Mouse (Mus musculus) E14TG2a.4 (cell line): ENCODE measurements around the gene Adssl1.

ENCODE experiments used
- H3K27me3 ChIP-seq: 2 replicates; pipeline ENCODE4 v1.6.1; 2014; ENCODE audit warnings: low read length, control low read depth; ENCODE audit not compliant: insufficient read depth
- H3K36me3 ChIP-seq: 2 replicates; pipeline ENCODE4 v1.6.1; 2014; ENCODE audit warnings: low read length, control low read depth; ENCODE audit not compliant: insufficient read depth
- H3K4me1 ChIP-seq: replicated peaks from 2 replicates; pipeline ENCODE4 v1.6.1; 2014; ENCODE audit warnings: low read depth, low read length, control low read depth
- H3K4me3 ChIP-seq: replicated peaks from 2 replicates; pipeline ENCODE4 v1.5.1; 2014; ENCODE audit warnings: mild to moderate bottlenecking, low read length
- H3K9me3 ChIP-seq: 2 replicates; pipeline ENCODE4 v1.6.1; 2014; ENCODE audit warnings: low read length, control low read depth
- CTCF ChIP-seq: conservative IDR thresholded peaks from 2 replicates; pipeline ENCODE4 v1.5.1; 2014; ENCODE audit warnings: low read length
- NANOG ChIP-seq: IDR thresholded peaks from 2 replicates; pipeline ENCODE4 v1.6.1; 2014; ENCODE audit warnings: borderline replicate concordance, low read length, mixed read lengths
- POU5F1 ChIP-seq: IDR thresholded peaks from 2 replicates; pipeline ENCODE4 v1.6.1; 2014; ENCODE audit warnings: low read length, borderline replicate concordance

Gene Adssl1

GRCm38 (mm10) chr12:112609031-112609430 is 10.8 kb upstream of the Adssl1 start:
- no peak for TF ChIP-seq POU5F1
- no peak for TF ChIP-seq NANOG
- TF ChIP-seq CTCF = no peak

GRCm38 (mm10) chr12:112616668-112617067 is 3.2 kb upstream of the Adssl1 start:
- Histone ChIP-seq H3K9me3 (no peaks in the 10 kb centered on the region), H3K4me3 (no peak overlapping the region), H3K27me3 (peaks cover 39% of the 10 kb centered on the region), H3K4me1 (peaks cover 50% of the 10 kb centered on the region), H3K36me3 (peaks cover 30% of the 10 kb centered on the region)
- TF ChIP-seq CTCF (no peak), NANOG (no peak), POU5F1 (no peak)

More at GRCm38 (mm10) chr12:112609031-112609430, 10.8 kb upstream of the Adssl1 start:
- H3K4me3 ChIP-seq = no peak overlapping the region
- H3K27me3 ChIP-seq = no peaks in the 10 kb centered on the region
- peaks cover 78% of the 10 kb centered on the region for H3K36me3 ChIP-seq
- no peaks in the 10 kb centered on the region for H3K9me3 ChIP-seq
- peaks cover 20% of the 10 kb centered on the region for H3K4me1 ChIP-seq

DNA sequence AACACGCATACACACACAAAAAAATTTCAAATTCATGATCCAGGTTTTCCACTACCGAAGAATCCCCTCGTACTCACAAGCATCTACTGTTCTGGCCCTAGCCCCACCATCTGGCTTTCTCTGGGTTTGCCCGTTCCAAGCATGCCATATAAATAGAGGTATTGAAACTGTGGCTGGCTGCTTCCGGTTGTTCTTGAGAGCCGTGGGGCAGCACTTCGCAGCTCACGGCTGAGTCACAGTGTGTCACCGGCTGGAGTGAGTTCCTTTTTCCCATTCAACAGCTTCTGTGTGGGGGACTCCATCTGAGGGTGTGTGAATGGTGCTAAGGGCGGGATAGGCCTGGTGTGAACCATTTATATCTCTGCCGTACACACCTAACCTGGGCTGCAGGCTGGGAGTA is 2.7 kb upstream of the Adssl1 start:
- H3K9me3 ChIP-seq = no peaks in the 10 kb centered on the region
- peaks cover 50% of the 10 kb centered on the region for H3K4me1 ChIP-seq
- H3K27me3 ChIP-seq = peaks cover 44% of the 10 kb centered on the region
- H3K4me3 ChIP-seq = no peak overlapping the region
- H3K36me3 ChIP-seq = peaks cover 25% of the 10 kb centered on the region
- TF ChIP-seq NANOG (no peak), POU5F1 (no peak), CTCF (no peak)

GRCm38 (mm10) chr12:112617898-112618380 is 1.9 kb upstream of the Adssl1 start:
- Histone ChIP-seq H3K9me3 (no peaks in the 10 kb centered on the region), H3K4me1 (peaks cover 46% of the 10 kb centered on the region), H3K36me3 (peaks cover 18% of the 10 kb centered on the region), H3K27me3 (peaks cover 51% of the 10 kb centered on the region), H3K4me3 (no peak overlapping the region)
- TF ChIP-seq NANOG (no peak), CTCF (peak; percentile 80)

DNA sequence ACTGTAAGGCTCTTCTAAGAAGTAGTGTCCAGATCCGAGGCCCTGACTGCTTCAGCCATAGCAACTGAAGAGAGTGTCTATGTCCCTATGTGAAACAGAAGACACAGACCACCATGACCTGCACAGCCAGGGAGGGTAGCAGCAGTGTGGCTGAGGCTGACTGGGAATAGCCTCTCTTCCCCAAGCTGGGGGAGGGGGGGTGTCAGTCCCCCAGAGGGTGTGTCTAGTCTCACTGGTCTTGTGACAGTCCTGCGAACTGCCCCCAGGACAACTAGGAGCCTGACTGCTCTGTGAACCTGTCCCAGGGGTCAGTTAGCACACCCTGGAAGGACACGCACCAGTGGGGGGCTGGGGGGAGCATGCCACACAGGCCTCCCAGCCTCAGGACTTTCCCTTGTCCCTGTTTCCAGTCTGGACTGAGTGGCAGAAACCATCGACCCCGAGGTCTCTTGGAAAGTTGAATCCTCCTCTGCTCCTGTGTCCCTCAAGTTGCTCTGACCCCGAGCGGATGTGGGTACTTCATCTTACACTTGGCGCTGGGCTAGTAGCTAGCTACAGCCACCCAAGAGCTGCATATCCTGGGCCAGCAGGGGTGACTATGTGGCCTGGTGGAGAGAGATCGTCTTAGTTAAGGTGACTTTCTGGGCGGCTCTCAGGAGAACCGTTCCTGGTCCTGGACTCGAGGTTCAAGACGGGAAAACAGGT is 712 bp upstream of the Adssl1 start:
- H3K27me3 ChIP-seq = peaks cover 58% of the 10 kb centered on the region
- H3K36me3 ChIP-seq = peaks cover 7% of the 10 kb centered on the region; the same call in 1 of the 2 replicates
- H3K4me1 ChIP-seq = peaks cover 42% of the 10 kb centered on the region
- H3K9me3 ChIP-seq = no peaks in the 10 kb centered on the region
- TF ChIP-seq NANOG (no peak), POU5F1 (no peak), CTCF (no peak)
- H3K4me3 ChIP-seq = peak overlapping the region; percentile 76

DNA sequence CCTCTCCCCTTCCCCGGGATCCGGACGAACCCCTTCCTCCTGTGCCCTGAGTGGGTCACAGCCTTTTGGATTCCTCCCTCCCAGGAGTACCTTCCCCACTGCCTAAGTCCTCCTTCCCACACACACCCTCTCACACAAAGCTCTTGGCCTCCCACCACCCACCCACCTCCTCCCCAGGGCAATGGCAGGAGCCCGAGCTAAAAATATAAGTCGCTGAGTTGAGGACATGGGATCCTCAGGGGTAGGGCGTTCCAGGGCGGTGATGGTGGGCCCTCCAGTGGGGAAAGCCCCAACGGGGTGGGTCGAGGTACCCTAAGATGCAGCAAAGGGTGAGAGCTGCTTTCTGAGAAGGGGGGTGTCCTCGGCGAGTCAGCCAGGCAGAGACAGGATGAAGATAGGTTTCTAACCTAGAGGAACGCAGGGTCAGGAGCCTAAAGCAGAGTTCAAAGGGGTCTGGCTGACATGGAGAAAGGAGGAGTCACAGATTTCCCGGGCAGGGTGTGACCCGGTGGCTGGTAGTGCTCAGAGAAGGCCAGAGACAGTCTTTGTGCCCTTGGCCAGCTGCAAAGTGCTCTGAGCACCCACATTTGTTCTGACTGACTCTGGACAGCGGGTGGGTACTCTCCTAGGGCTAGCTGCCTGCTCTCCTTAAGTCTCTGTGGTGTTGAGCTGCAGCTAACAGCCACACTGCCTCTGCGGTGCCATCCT is 663 bp downstream of the Adssl1 start:
- Histone ChIP-seq H3K4me1 (peaks cover 42% of the 10 kb centered on the region), H3K27me3 (peaks cover 63% of the 10 kb centered on the region), H3K36me3 (no peaks in the 10 kb centered on the region), H3K9me3 (no peaks in the 10 kb centered on the region), H3K4me3 (peak overlapping the region; percentile 76)
- no peak for TF ChIP-seq NANOG
- no peak for TF ChIP-seq CTCF
- no peak for TF ChIP-seq POU5F1

- TF ChIP-seq POU5F1 = no peak
- no peak for TF ChIP-seq NANOG
- no peak for TF ChIP-seq CTCF
- no peaks in the 10 kb centered on the region for H3K9me3 ChIP-seq
- H3K27me3 ChIP-seq = peaks cover 63% of the 10 kb centered on the region
- H3K36me3 ChIP-seq = no peaks in the 10 kb centered on the region
- no peak overlapping the region for H3K4me3 ChIP-seq
- peaks cover 49% of the 10 kb centered on the region for H3K4me1 ChIP-seq
Observed at GRCm38 (mm10) chr12:112621900-112622299, 2.1 kb downstream of the Adssl1 start.

GRCm38 (mm10) chr12:112623742-112624141 is 3.9 kb downstream of the Adssl1 start:
- H3K9me3 ChIP-seq = no peaks in the 10 kb centered on the region
- TF ChIP-seq CTCF (peak; percentile 97), NANOG (no peak)
- H3K36me3 ChIP-seq = no peaks in the 10 kb centered on the region
- H3K27me3 ChIP-seq = peaks cover 54% of the 10 kb centered on the region
- H3K4me1 ChIP-seq = peaks cover 41% of the 10 kb centered on the region
- H3K4me3 ChIP-seq = no peak overlapping the region

- Histone ChIP-seq H3K36me3 (no peaks in the 10 kb centered on the region), H3K4me3 (no peak overlapping the region), H3K9me3 (no peaks in the 10 kb centered on the region), H3K4me1 (peaks cover 34% of the 10 kb centered on the region), H3K27me3 (peaks cover 42% of the 10 kb centered on the region)
- TF ChIP-seq NANOG (no peak), CTCF (no peak), POU5F1 (no peak)
Observed at GRCm38 (mm10) chr12:112625700-112626099, 5.9 kb downstream of the Adssl1 start.
